9 mouse cellular contexts compared by ENCODE assay signal in genomic region chr8:105859314-105859713, GRCm38 (mm10). TPM values are rescaled to one million over a fixed set of nuclear protein-coding genes. Genes with fewer than 3 reads are reported as not detected.
DNase-seq lines count a peak whose midpoint lies in the region; ATAC-seq and TF ChIP-seq lines count a peak whose summit lies in the region.
"Had no signal": no experiment of that assay in that cellular context is flagged by ENCODE, and none has a peak within 500 bp of the region (broad histone marks: within the 10 kb centered on the region; RNA-seq: fewer than 3 reads in every experiment).

No protein-coding gene starts in this region.

- H3K4me2 ChIP-seq in kidney, embryonic 14.5 days (replicated peaks; ENCODE audit: low read depth, low read length), result 0 out of 2 replicates have a peak overlapping the region, but pooled peaks have one; percentile 27
- H3K4me2 ChIP-seq in liver, embryonic 15.5 days, result peak overlapping the region; percentile 98

- H3K4me3 ChIP-seq in kidney, embryonic 14.5 days (ENCODE audit: low read length), result no peak overlapping the region
- peak overlapping the region in 1 of 2 experiments; percentile 55; a peak in 1 of 4 replicates for H3K4me3 ChIP-seq in ES-E14 (ENCODE audit: insufficient read depth in 1 of 2, low read depth in 1 of 2, low read length in 2 of 2, poor library complexity in 1 of 2, severe bottlenecking in 1 of 2)
- peak overlapping the region; percentile 78 for H3K4me3 ChIP-seq in erythroblast, embryonic 14.5 days (replicated peaks)
- H3K4me3 ChIP-seq in liver, embryonic 15.5 days (replicated peaks), result peak overlapping the region; percentile 88

- ATAC-seq in kidney, embryonic 14.5 days (ENCODE audit: low FRiP score, low TSS enrichment), result no peak
- ATAC-seq in liver, embryonic 15.5 days (ENCODE audit: insufficient read depth), result no peak

- no peaks in the 10 kb centered on the region for H3K9me3 ChIP-seq in kidney, embryonic 14.5 days (ENCODE audit: control insufficient read depth, low read length)
- H3K9me3 ChIP-seq in ES-E14 (ENCODE audit: control insufficient read depth, insufficient read depth, low read depth, low read length), result no peaks in the 10 kb centered on the region
- H3K9me3 ChIP-seq in erythroblast, embryonic 14.5 days (ENCODE audit: control insufficient read depth, low read length), result no peaks in the 10 kb centered on the region
- no peaks in the 10 kb centered on the region for H3K9me3 ChIP-seq in liver, embryonic 15.5 days (replicated peaks)

- H3K4me1 ChIP-seq in kidney, embryonic 14.5 days (ENCODE audit: control insufficient read depth, insufficient read depth, low read length), result peaks cover 35% of the 10 kb centered on the region
- H3K4me1 ChIP-seq in ES-E14 (ENCODE audit: control insufficient read depth in 2 of 2, insufficient read depth in 2 of 2, low read length in 2 of 2, poor library complexity in 1 of 2), result peaks cover 13 to 15% of the 10 kb centered on the region in 2 experiments
- H3K4me1 ChIP-seq in erythroblast, embryonic 14.5 days (ENCODE audit: control insufficient read depth), result peaks cover 87% of the 10 kb centered on the region
- peaks cover 87% of the 10 kb centered on the region for H3K4me1 ChIP-seq in liver, embryonic 15.5 days (replicated peaks)

- 67% methylated on average over 5 of the region's 5 CpGs for WGBS in kidney, embryonic 14.5 days
- WGBS in liver, embryonic 15.5 days (ENCODE audit: insufficient replicate concordance), result 9% methylated on average over 5 of the region's 5 CpGs

- in situ Hi-C loops in ES-E14 (cut with MboI; ENCODE audit: low sequenced_read_pairs in 2 of 2, unreplicated experiment in 2 of 2), result no loop called here

- DNase-seq in kidney, postnatal 36 days, result no peak
- no peak for DNase-seq in ES-E14 (ENCODE audit: low read depth, low spot score)
- DNase-seq in left cerebral cortex, adult 18-20 months (ENCODE audit: low spot score in 2 of 2), result no peak
- no peak for DNase-seq in cerebellum, adult 9-11 months
- no peak for DNase-seq in cerebellum, postnatal 4 days (ENCODE audit: low spot score in 2 of 2)
- DNase-seq: embryo, embryonic 11 days had no signal

- no peak overlapping the region; the same call in 1 of the 2 replicates for H3K9ac ChIP-seq in kidney, embryonic 14.5 days (ENCODE audit: low read depth, low read length)
- peak overlapping the region; percentile 82; the same call in 1 of the 2 replicates for H3K9ac ChIP-seq in ES-E14 (ENCODE audit: insufficient read depth, low read depth, low read length, poor library complexity, severe bottlenecking)
- peak overlapping the region; percentile 86 for H3K9ac ChIP-seq in liver, embryonic 15.5 days

- H3K27me3 ChIP-seq in kidney, embryonic 14.5 days (ENCODE audit: control insufficient read depth, insufficient read depth, low read length), result no peaks in the 10 kb centered on the region
- no peaks in the 10 kb centered on the region for H3K27me3 ChIP-seq in erythroblast, embryonic 14.5 days (ENCODE audit: control insufficient read depth)
- no peaks in the 10 kb centered on the region for H3K27me3 ChIP-seq in liver, embryonic 15.5 days

- H3K36me3 ChIP-seq in kidney, embryonic 14.5 days (ENCODE audit: control insufficient read depth, insufficient read depth, low read length), result peaks cover 3% of the 10 kb centered on the region; the same call in 1 of the 2 replicates
- H3K36me3 ChIP-seq in ES-E14 (ENCODE audit: control insufficient read depth, insufficient read depth, low read length, poor library complexity, severe bottlenecking), result peaks cover 6% of the 10 kb centered on the region; the same call in 1 of the 2 replicates
- H3K36me3 ChIP-seq in erythroblast, embryonic 14.5 days (ENCODE audit: control insufficient read depth), result peaks cover 43% of the 10 kb centered on the region
- H3K36me3 ChIP-seq in liver, embryonic 15.5 days (replicated peaks), result peaks cover 15% of the 10 kb centered on the region

- peak overlapping the region; percentile 63; the same call in 1 of the 2 replicates for H3K27ac ChIP-seq in kidney, embryonic 14.5 days (ENCODE audit: low read depth, low read length)
- no peak overlapping the region for H3K27ac ChIP-seq in ES-E14 (ENCODE audit: insufficient read depth, low read depth, low read length, poor library complexity, severe bottlenecking)
- H3K27ac ChIP-seq in liver, embryonic 15.5 days (replicated peaks), result peak overlapping the region; percentile 97

TF ChIP-seq in ES-E14, 5 proteins besides CTCF, POLR2A, EP300 and RAD21:
- TF ChIP-seq ZC3H11A (IDR thresholded peaks at IDR 0.05; ENCODE audit: borderline replicate concordance, low read depth, low read length), result no peak
- no peak for TF ChIP-seq ZNF384 (IDR thresholded peaks at IDR 0.05; ENCODE audit: low read depth, low read length)
- TF ChIP-seq CHD2 (IDR thresholded peaks at IDR 0.05; ENCODE audit: low read depth, low read length), result no peak
- no peak for TF ChIP-seq MAFK (IDR thresholded peaks at IDR 0.05; ENCODE audit: insufficient read depth, low read depth, low read length)
- no peak for TF ChIP-seq HCFC1 (IDR thresholded peaks at IDR 0.05; ENCODE audit: borderline replicate concordance, insufficient read depth, low read length)

RNA-seq across cellular contexts. Expression of gene Nutf2, which starts 1.1 kb away (rescaled TPM):
- polyA plus RNA-seq in kidney, embryonic 14.5 days (2014; fragmentation: Nextera tagmentation; extraction: Ambion mirVana), result 329 and 342 TPM in 2 replicates
- total RNA-seq in ES-E14 (2012; rRNA removed), result 185 and 242 TPM in 2 replicates
- 8.1 and 9.1 TPM in 2 replicates for polyA plus RNA-seq in erythroblast, embryonic 14.5 days (2012)
- polyA plus RNA-seq in liver, embryonic 15.5 days (2015; fragmentation: Nextera tagmentation; extraction: Ambion mirVana), result 85.2 and 94.1 TPM in 2 replicates
- total RNA-seq in left cerebral cortex, adult 18-20 months (2021), result 10 to 100 TPM; 24.8 to 29.0 TPM

RNA-seq across cellular contexts. Expression of gene Thap11, which starts 4.4 kb away (rescaled TPM):
- 57.2 and 65.0 TPM in 2 replicates for polyA plus RNA-seq in kidney, embryonic 14.5 days (2014; fragmentation: Nextera tagmentation; extraction: Ambion mirVana)
- total RNA-seq in ES-E14 (2012; rRNA removed), result 31.5 and 52.5 TPM in 2 replicates
- 2.8 and 3.4 TPM in 2 replicates for polyA plus RNA-seq in erythroblast, embryonic 14.5 days (2012)
- polyA plus RNA-seq in liver, embryonic 15.5 days (2015; fragmentation: Nextera tagmentation; extraction: Ambion mirVana), result 31.5 and 32.2 TPM in 2 replicates
- 10 to 100 TPM; 40.8 to 41.6 TPM for total RNA-seq in left cerebral cortex, adult 18-20 months (2021)

RNA-seq across cellular contexts. Expression of gene Cenpt, which starts 6.2 kb away (rescaled TPM):
- polyA plus RNA-seq in kidney, embryonic 14.5 days (2014; fragmentation: Nextera tagmentation; extraction: Ambion mirVana), result 31.1 and 41.0 TPM in 2 replicates
- 82.2 and 127 TPM in 2 replicates for total RNA-seq in ES-E14 (2012; rRNA removed)
- polyA plus RNA-seq in erythroblast, embryonic 14.5 days (2012), result 7.1 and 9.1 TPM in 2 replicates
- 20.3 and 22.7 TPM in 2 replicates for polyA plus RNA-seq in liver, embryonic 15.5 days (2015; fragmentation: Nextera tagmentation; extraction: Ambion mirVana)
- total RNA-seq in left cerebral cortex, adult 18-20 months (2021), result 10 to 100 TPM; 14.1 to 18.1 TPM

RNA-seq across cellular contexts. Expression of gene Edc4, which starts 21.4 kb away (rescaled TPM):
- 34.9 and 49.7 TPM in 2 replicates for polyA plus RNA-seq in kidney, embryonic 14.5 days (2014; fragmentation: Nextera tagmentation; extraction: Ambion mirVana)
- 93.9 and 117 TPM in 2 replicates for total RNA-seq in ES-E14 (2012; rRNA removed)
- polyA plus RNA-seq in erythroblast, embryonic 14.5 days (2012), result 1.1 and 1.3 TPM in 2 replicates
- 15.3 and 15.5 TPM in 2 replicates for polyA plus RNA-seq in liver, embryonic 15.5 days (2015; fragmentation: Nextera tagmentation; extraction: Ambion mirVana)
- 10 to 100 TPM; 62.8 to 65.0 TPM for total RNA-seq in left cerebral cortex, adult 18-20 months (2021)

RNA-seq across cellular contexts. Expression of gene Tsnaxip1, which starts 31.8 kb away (rescaled TPM):
- polyA plus RNA-seq in kidney, embryonic 14.5 days (2014; fragmentation: Nextera tagmentation; extraction: Ambion mirVana), result 0.14 and 0.27 TPM in 2 replicates
- 0.13 and 0.26 TPM in 2 replicates for total RNA-seq in ES-E14 (2012; rRNA removed)
- polyA plus RNA-seq in erythroblast, embryonic 14.5 days (2012), result 0.02 TPM in 1 of 2 replicates, not detected in the other
- polyA plus RNA-seq in liver, embryonic 15.5 days (2015; fragmentation: Nextera tagmentation; extraction: Ambion mirVana), result 0.07 and 0.22 TPM in 2 replicates
- under 1 TPM in 1 of 2 experiments, not detected in 1; 0.26 TPM for total RNA-seq in left cerebral cortex, adult 18-20 months (2021)
